Mouse (Mus musculus): Measurements from ENCODE around the gene Stard3.

Gene Stard3

DNA sequence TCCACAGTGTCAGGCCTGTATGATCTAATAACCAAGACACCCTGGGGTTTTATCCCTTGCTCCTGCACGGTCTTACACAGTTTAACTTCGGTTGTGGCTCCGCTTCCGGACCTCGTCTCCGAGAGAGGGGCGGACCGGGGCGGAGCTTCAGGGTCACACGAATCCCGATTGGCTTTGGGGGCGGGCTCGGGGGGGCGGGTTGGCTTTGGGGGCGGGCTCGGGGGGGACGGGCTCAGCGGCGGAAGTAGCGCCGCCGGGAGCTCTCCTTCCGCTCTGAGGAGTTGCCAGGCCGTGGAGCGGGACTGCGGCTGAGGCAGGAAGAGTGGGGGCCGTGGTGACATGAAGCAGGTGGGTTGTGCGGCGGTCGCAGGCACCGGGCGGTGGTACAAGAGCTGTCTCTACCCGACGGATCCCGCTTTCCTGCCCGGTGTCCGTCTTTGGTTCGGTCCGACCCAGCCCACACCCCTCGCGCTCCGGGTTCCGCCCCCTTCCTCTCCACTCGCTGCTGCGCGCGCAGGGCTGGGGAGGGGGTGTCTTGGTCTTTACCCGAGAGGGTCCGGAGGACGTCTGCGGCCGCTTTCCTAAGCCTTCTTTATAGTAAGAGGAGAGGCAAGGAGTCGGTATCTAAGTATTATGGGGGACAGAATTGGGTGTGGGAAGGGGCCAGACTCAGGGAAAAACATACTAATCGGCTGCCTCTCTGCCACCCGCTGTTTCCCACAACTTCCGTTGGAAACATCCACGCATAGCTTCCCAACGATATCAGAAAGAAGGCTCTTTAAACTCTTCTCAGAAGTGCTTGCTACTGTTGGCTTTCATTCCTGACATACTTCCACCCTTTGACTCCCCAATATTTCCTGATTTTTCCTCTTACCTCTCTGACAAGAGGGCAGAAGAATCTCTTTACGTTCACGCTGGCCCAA lies at the start of gene Stard3:
Stard3 (plus strand) TSS at position 208 of the 923 bp plus-strand sequence.
- peak; percentile 75 to 87 for DNase-seq (ENCODE audit: low spot score in 2 of 2)

DNA sequence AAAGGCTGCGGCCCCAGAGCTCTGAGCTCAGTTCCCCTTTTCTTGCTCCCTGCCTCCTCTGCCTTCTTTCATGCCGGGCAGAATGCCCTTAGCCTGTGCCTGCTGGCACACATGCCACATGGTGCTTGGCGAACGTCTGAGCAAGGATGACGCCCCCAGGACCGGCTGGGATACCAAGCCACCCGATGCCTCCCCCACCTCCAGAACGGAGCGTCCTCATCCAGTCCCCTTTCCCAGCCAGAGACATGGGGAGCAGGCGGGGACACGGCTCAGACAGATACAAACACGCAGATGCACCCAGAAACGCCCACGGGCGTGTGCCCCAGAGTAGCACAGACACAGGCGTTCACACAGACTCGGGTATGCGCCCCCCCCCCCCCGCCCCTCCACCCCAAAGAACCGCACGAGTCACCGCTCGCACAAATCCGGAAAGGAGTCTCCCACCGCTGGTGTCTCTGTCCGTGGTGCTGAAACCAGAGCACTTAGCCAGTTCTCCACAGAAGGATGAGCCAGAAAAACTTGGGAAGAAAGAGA lies 44.3 kb upstream of the Stard3 start:
- peak in 1 of 2 experiments; percentile 53 for DNase-seq (ENCODE audit: low spot score in 2 of 2)

DNA sequence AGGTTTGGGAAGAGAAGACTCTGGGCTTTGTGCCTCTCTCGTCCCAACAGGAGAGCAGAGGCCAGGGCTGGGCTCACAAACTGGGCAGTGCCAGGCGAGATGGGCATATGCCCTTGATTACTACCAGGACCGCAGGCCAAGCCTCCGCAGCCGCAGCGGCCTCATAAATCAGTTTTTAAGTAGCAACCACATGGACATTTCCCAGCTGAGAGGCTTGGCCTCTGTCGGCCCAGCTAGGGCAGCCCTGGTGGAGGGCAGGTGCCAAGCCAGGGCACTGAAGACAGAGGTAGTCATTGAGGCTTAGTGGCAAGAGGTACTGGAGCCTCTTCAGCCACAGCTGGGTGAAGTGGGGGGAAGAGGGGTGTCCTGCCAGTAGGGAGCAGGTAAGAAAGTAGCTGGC lies 40.7 kb upstream of the Stard3 start:
- DNase-seq (ENCODE audit: low spot score in 2 of 2), result no peak

DNA sequence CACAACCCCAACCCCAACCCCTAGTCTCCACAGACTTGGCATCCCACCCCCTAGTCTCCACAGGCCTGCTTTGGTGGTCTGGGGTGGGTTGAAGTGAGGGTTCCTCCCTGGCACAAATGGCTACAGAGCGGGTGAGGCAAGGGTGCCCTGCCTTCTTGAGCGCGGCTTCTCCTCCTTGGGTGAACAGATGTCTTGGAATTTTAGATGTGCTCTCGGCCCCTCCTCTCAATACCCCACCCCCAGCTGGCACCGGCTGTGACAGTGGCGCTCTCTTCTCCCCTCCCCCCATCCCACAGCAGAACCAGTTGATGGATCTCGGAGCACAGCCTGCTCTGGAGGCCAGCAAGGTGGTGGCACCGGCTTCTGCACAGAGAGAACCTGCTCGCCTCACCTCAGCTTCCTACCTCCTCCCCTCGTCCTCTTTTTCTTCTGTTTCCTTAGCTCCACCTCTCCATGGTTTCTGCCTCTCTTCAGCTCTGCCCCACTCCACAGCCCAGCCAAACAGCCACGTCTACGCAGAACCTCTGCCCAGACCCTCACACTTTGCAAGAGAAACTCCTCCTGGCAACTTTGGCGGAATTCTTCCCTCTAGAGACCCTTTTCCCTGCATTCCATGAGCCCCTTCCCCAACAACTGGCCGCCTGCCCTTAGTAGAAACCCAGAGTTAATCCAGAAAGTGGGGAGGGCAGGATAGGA lies 39.6 kb upstream of the Stard3 start:
- no peak for DNase-seq (ENCODE audit: low spot score in 2 of 2)

DNA sequence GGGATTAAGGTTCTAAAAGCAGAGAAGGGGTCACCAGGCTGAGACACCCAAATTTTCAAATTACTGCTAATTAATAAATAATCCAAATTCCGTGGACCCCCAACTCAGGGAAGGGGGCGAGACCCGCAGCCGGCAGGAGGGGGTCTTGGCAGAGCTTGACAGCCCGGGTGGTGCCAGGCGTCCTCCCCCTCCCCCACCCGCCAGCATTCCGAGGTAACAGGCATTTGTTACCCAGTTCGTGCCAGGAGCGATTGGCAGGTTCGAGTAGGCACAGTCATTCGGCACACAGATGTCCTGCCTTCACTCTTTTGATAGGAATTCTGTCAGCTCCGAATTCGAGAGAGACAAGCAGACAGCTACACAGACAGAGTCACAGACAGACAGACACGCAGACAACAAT lies 39.0 kb upstream of the Stard3 start:
- DNase-seq (ENCODE audit: low spot score in 2 of 2), result no peak

DNA sequence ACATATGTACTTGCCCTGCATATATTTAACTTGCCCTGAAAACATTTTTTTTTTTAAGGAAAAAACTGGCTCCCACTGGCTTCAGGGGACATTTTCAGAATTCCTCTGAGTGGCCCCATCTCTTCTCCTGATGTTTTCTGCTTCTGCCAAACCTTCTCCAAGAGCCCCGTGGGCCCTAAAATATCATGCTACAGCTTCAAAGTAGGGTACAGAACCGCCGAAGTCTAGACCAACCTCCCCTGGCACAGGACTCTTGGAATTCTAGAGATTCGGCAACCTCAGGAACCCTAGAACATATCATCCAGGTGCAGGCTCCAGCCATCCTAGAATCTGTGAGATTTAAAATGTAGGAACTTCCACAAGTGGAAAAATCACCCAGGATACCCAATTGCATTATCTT lies 38.6 kb upstream of the Stard3 start:
- DNase-seq (ENCODE audit: low spot score in 2 of 2), result no peak

DNA sequence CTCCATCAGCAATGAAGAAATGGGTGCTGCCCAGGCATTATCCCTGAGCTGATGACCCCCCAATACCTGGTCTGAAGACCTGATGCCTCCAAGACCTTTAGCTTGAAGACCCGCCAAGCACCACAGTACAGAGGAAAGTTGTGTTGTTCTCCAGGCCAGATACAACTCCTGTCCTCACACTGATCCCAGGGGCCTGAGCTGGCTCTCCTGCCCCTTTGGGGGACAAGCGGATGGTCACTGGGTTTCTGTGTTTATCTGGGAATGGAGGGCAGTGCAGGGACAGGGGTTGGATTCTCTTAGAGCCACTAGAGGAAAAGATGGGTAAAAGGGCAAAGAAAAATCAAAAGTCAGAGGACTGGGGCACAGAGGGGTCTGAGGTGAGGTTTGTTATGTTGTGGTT lies 38.2 kb upstream of the Stard3 start:
- no peak for DNase-seq (ENCODE audit: low spot score in 2 of 2)

DNA sequence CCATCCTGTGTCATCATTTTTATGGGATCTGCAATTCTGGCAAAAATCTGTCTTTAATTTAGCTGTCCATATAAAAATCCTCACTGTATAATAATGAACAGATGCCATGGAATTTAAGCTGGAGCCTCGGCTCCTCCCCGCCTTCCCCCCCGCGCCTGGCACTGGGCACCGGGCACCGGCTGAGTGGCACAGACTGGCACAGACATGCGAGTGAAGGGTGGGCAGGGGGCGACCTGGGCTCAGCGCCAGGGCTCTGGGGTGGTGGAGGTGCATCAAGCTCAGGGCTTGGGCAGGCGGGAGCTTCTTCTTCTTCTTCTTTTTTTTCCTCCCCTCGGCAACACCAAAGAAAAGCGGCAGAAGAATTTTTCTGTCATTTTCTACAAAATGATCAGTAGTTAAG lies 37.8 kb upstream of the Stard3 start:
- DNase-seq (ENCODE audit: low spot score in 2 of 2), result peak in 1 of 2 experiments; percentile 86

DNA sequence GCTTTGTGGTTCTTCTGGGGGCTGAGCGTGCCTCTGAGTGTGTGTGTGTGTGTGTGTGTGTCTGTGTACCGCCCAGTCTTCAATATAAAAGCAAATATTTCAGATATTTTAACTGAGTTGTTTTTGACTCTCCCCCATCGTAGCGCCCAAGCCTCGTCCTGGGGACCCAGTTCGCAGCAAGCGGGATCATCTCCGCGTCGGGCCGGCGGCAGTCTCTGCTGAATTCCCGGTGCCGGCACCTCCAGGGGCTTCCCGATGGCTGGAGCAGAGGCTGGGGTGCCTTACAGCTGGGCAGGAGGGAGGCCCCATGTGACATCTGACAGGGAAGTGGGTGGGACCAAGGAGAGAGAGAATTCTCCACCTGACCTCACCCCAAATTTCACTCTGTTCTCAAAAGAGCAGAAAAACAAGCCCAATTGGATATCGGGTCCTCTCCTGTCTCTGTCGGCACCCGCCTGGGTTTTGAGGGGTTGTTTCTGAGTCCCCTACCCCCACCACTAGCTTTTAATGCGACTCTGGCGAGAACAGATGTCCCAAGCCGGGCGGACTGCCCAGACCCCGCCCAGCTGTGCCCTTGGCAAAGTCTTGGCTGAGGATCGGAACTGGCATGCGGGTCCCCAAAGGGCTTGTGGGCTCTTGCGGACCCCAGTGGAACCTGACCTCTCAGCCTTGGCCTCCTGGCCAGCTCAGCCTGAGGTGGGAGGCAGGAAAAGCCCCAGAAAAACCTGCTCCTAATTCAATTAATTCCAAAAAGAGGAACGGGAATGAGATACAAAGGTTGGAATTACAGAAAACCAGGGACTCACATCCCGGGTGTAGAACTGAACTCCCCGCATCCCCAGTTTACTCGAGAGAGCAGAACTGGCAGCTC lies 37.1 kb upstream of the Stard3 start:
- peak in 1 of 2 experiments; percentile 87 for DNase-seq (ENCODE audit: low spot score in 2 of 2)

DNA sequence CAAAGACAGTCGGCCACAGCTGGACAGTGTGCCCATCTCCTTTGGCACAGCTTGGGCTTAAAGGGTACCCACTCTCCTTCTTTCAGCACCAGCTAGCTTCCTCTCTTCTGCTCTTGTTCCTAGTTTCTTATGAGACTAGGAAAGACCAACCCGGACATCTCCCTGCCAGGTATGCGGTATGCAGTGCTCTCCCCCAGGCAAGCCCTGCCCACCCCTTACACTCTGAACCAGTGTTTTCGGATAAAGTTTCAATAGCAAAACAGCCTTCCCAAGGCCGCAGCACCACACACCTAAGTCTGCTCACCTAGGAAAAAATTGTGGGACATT lies 36.5 kb upstream of the Stard3 start:
- no peak for DNase-seq (ENCODE audit: low spot score in 2 of 2)

DNA sequence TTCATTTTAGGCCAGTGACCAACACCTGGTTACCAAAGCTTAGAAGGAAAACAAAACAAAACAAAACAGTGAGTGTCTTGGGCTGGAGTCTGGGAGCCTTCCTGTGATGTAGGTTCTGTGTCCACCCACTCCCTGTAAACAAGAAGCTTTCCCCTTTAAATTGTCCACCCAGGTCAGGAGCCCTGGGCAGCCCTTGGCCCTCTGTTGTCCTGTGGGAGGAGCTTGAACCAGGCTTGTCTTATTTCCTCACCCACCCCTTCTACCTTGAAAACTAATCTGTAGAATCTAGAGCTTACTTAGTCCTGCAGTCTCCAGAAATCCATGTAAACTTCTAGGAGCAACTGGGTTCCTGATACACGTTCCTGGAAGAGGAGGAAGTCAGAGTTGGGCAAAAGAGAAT lies 36.0 kb upstream of the Stard3 start:
- no peak for DNase-seq (ENCODE audit: low spot score in 2 of 2)

DNA sequence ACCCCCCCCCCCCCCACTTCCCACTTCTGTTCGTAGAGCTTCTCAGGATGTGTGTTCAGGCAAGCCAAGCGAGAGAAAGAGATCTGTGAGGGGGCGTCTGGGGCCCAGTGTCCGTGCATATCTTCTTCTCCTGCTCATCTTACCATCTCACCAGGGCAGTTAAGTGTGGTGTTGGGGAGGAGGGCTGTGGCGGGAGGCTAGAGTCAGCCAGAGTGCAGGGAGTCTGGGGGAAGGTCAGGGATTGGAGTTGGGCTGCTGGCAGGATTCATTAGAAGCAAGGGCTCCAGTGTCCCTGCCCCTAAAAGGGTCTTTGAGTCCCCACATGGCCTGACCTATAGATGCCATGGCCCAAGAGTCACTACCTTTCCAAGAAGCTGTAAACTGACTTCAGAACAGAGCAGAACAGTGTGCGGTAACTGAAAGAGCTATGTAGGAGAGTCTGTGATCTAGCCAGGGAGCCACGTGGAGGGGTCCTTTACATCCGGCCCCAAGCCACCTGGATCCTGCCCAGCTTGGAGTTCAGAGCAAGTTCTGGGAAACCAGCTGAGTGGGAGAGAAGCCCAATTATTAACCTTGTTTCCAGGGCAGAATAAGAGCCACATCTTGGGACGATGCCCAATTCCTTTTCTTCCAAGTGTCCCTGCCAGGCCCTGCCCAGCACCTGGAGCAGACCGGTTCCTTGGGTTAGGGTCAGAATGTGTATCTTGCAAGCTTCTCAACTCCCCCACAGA lies 34.9 kb upstream of the Stard3 start:
- DNase-seq (ENCODE audit: low spot score in 2 of 2), result no peak

DNA sequence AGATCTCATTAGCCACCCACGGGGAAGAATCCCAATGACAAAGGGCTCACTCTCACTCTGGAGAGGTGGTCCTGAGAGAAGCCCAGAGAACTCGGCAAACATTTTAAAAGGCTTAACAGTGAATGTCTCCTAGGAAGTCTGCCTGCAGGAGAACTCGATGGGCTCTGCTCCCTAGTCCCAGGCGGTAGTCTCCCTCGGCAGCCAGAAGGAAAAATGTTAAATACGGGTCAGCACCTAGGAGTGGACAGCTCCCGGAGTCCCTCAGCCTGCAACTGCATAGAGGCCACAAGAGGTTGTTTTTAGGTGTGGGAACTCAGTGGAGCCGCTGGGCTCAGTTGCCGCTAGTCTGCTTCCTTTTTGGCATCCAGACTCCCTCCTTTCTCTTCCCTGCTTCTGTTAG lies 34.2 kb upstream of the Stard3 start:
- no peak for DNase-seq (ENCODE audit: low spot score in 2 of 2)

DNA sequence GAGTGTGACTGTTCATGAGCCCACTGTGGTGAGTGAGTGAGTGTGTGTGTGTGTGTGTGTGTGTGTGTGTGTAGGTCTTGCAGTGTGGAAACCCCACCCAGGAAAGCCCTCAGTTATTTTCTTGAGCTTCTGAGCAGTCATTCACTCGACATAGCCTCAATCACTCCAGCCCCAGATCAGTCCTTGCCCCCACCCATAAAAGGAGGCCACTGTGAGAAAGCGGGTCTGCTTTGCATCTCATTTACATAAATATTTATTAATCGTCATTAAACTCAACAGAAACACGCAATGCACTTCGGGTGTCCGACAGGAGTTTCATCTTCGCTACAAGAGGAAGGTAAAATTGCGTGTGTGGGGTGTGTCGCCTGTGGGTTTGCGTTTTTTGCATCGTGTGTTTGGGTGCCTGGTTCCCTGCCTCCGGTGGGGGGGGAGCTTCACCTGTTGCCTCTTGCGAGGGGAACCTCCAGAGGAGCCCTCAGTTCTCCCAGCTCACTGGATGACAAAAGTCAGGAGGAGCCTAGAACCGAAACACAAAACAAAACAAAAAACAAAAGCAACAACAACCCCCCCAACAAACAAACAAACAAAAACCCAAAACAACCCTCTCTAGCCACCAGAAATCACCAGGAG lies 32.9 kb upstream of the Stard3 start:
- DNase-seq (ENCODE audit: low spot score in 2 of 2), result no peak

DNA sequence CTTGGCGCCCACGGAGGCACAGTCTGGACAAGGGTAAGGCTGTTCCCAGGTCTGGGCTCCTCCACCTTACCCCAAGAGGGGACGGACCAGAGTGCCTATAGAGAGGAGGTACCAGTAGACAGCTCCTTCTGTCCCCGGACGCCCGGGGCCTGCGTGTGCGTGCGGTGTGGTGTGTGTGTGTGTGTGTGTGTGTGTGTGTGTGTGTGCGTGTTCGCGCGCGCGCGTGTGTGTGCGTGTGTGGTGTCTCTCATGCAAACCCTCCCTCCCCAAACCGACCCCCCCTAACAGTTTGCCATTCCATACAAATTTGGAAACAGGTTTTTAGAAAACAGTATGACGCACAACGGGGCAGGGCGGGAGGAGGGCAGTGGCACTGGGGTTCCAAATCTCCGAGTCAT lies 32.3 kb upstream of the Stard3 start:
- no peak for DNase-seq (ENCODE audit: low spot score in 2 of 2)

DNA sequence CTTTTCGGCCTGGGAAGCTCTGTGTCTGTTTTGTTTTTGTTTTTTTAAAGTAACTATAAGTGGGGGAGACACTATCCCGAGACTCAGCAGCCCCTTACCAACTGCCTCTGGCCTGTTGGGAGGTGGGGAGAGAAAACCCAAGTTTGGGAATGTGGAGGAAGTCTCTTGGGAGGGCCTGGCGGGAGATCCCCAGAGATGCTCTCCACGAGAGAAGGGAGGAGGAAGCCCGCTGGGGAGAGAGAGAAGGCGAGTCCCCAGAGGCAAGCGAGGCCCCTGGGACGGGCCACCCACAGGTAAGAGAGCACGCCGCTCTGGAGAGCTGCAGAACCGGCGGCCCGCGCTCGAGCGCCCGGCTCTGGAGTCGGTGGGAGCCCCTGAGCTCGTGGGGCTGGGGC lies 31.4 kb upstream of the Stard3 start:
- DNase-seq (ENCODE audit: low spot score in 2 of 2), result no peak

DNA sequence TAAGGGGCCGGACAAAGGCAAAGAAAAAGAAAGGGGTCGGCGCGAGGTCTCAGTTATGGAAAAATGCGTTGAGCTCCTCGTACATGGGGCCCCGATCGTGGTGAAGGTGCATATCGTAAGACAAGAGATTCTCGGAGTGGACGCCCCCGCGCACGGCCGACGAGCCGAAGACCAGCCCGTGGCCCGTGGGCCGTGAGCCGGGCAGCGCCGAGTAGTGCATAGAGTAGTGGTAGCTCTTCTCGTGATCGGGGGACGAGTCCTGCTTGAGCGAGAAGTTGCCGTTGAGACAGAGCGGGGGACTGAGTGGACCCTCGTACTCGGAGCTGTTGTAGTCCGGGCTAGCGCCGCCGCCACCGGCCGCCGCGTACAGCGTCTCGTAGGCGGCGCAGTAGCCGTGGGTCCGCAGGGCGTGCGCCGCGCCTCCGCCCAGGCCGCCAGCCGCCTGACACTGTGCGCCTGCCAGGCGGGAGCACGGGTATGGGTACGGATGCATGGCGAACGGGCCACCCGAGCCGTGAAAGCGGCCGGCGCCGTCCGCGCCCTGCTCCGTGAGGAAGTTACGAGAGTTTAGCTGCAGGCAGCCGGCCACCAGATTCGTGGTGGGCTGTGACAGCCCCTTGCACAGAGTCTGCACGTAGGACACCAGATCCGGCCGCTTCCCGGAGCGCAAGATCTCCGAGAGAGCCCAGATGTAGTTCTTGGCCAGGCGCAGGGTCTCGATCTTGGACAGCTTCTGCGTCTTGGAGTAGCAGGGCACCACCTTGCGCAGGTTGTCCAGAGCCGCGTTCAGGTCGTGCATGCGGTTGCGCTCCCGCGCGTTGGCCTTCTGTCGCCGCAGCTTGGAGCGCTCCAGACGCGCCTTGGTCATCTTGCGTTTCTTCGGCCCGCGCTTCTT lies 30.8 kb upstream of the Stard3 start:
- no peak for DNase-seq (ENCODE audit: low spot score in 2 of 2)

DNA sequence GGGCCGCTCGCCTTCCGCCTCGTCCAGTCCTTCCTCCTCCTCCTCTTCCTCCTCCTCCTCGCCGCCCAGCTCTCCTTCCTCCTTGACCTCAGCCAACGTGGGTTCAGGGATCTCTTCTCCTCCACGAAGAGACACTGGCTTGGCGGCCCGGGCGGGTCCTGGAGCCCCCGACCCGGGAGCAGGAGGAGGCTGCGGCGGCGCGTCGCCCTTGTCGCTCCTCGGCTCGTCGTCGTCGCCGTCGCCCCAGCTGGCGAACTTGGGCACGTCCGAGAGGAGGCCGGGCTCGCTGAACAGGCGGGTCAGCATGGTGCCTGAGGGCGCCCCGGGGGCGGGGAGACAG lies 30.2 kb upstream of the Stard3 start:
- no peak for DNase-seq (ENCODE audit: low spot score in 2 of 2)

DNA sequence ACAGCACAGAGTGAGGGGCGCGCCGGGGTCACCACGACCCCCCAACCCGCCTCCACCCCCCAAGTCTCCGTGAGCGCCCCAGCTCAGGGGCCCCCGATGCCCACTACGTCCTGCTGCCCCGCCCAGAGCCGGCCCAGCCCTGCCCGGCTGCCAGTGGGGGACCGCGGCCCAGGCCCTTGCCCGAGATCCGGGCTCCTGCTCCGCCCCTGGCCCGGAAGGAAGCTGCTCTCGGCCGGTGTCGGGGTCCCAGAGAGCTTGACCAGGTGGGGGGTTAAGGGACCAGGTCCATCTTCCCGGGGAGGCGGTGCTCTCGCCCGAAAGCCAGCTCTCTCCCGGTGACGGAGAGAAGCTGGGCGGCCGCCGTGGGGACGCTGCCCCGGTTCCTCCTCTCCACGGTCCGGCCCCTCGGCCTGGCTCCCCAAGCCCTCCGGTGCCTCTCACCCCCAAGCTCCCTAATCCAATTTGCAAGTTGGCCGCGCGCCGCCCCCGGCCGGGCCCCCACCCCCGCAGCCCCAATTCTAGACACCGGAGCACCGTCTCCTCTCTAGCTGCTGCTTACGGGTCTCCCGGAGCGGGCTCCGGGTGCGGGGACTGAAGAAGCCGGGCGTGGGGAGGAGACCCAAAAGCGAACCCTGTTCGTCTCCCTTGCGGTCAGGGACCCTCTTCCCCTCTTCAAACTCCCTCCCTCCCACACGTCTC lies 29.6 kb upstream of the Stard3 start:
- DNase-seq (ENCODE audit: low spot score in 2 of 2), result peak in 1 of 2 experiments; percentile 53
